Mouse (Mus musculus): Measurements from ENCODE around the gene Xpo6.

Gene Xpo6

GRCm38 (mm10) chr7:126075058-126075457 is 125.2 kb downstream of the Xpo6 start:
- DNase-seq = no peak

DNA sequence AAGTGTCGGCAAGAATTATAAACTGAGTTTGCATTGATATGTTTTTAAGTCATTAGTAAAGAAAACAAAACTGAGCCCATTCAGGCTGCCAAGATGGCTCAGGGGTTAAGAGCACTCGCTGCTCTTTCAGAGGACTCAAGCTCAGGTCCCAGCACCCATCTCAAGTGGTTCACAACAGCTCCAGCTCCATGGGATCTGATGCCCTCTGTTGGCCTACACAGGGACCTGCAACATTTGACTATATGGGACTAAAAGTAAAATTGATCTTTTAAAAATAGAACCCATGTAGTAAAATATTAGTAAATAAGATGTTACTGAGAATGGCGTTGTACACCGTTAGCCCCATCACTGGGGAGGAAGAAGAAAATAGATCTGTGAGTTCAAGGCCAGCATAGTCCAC is 130.0 kb downstream of the Xpo6 start:
- no peak for DNase-seq

GRCm38 (mm10) chr7:126066777-126067176 is 133.5 kb downstream of the Xpo6 start:
- DNase-seq = no peak

DNA sequence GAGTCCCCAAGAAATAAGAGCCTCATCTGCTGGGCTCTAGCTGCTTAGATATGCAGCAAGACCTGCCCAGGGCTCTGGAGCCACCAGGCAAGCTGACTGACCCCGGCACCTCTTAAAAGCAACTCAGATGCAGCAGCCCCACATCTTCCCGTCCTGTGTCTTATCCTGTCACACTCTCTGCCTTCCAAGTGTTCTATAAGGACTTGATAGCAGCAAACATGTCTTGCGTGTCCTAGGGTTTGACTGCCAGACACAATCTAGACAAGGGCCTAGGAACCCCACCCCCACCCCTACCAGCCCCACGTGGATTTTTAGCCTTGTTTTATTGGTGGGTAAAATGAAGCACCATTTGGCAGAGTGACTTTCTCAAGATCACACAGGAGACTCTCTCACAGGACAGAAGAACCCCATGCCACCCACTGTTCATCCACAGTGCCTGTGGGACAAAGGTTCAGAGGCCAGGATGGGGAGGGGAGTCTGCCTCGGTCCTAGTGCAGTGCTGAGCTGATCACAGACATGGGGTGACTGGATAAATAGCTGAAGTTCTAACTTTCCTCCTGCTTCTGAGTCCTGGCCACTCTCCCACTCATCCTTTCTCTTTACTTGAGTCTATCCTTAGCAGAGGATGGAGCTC is 134.9 kb downstream of the Xpo6 start:
- DNase-seq = no peak

GRCm38 (mm10) chr7:126062228-126062627 is 138.1 kb downstream of the Xpo6 start:
- DNase-seq = no peak

DNA sequence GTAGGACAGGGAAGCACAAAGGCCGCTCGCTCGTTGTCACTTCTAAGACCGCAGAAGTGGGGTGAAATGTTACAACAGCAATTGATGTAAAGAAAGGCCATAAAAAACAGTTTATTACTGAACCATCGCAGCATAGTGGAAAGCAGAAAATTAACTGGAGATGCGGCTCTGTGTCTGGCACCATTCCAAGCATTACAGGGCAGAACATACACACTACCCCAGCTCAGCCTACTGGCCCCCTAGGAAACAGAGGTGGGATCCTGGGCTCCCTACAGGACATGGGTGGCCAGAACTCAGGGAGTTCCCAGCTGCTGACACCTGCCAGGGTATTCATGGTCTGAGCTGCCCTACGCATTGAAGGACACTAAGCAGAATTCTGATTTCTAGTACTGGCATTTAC is 141.4 kb downstream of the Xpo6 start:
- DNase-seq = no peak

GRCm38 (mm10) chr7:126057332-126057914 is 142.9 kb downstream of the Xpo6 start:
- no peak for DNase-seq

DNA sequence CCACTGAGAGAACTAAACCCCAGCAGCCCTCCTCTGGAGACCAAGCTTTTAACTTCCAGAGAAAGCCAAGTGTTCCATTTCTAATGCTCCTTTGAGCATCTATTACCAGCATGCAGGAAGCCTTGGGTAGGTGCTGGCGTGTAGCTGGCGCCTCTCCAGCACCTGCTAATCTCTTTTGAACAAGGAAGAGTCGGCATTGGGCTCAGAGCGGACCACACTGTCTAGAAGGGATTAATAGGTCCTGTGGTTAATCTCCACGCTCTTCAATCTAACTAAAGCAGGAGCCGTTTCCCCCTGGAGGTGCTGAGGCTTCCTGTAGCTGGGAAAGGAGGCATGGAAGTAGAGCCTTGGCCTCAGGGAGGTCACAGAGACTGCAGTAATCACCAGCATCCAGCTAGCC is 145.7 kb downstream of the Xpo6 start:
- DNase-seq = no peak

- DNase-seq = no peak
Measured at GRCm38 (mm10) chr7:126053618-126054017, 146.7 kb downstream of the Xpo6 start.

DNA sequence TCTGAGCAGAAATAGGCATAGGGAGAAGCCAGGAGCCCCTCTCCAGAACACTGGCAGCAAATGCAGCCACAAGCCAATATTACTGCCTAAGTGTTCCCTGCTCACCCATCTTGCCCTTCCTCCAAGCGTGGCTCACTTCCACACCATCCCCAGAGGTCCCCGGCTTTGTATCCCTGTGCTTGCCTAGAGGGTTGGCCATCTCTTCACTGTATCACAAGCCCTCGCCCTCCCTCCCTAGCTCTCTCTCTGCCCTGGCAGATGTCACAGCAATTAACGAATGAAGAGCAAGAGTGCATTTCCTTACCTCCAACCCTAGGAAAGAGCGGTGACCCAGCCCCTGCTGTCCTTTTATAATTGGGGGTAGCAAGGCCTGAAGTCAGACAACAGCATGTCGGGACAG is 148.4 kb downstream of the Xpo6 start:
- DNase-seq = no peak
